Mouse (Mus musculus): Measurements from ENCODE around the gene Epha6.

Epha6 gene

DNA sequence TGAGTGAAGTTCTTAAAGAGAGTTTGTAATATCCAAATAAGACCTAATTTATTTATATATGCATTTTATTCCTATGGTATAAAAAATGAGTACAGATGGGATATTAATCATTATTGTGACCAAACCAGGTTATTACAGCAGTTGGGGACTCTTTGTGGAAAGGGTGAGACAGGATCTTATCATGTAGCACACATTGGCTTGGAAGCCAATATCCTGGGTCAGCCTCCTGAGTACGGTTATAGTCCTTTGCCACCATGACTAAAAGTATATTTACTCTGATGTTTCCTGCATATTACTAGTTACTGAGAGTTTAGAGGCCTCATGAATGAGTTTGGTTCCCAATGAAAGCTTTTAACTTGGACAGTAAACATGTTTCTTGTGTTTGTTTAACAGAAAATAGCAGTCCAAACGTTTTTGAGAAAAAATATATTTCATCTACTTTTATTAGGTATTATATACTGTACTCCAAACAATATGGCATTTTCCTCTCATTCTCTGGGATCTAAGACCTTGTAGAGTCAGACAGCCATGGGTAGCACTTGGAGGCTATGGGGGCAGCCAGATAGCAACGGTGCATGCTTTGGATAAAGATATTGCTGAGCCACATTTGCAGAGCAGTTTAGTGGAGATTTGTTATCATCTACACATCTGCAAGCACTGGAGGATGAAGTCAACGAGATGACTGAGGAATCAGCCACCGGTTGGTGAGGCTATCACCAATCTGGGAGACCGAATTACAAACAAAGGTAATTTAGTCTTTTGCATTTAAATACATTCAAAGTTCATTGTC lies 340.4 kb downstream of the Epha6 start:
- DNase-seq: no peak

DNA sequence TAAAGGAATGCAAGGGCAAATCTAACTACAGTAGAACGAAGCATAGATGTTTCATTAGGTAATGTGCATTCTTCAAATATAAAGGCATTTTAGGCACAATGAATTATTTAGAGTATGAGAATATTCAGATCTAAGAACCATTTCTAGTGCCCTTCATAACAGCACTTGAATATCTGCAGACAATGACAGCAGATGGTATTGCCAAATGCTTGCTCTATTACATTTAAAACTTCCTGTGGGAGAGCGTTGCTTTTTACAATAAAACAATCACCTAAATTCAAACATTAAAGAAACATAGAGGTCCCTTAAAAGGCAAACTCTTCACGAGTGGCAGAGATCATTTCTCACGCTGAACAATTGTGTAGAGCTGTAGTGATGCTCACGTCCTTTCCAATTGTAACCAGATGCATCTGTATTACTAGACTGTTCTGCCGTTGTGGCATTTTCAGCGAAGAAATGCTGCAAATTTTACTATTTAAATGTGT lies 347.1 kb downstream of the Epha6 start:
- DNase-seq: no peak

DNA sequence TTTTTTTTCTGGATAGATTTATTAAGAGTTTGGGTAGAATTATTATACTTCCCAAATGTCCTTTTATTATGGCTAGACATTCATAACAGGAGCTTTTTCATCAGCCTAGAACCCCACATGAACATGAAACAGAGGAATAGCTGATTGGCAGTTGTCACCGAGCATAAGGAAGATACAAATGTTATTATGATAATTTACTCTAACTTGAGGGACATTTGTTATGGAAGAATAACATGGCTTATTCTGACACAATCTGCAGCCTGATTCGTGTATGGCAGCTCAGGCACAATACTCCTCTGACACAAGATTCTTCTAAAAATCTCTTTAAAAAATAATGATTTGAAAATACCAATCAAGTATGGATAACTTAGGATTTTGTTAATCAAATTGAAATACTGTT lies 347.7 kb downstream of the Epha6 start:
- no peak for DNase-seq

DNA sequence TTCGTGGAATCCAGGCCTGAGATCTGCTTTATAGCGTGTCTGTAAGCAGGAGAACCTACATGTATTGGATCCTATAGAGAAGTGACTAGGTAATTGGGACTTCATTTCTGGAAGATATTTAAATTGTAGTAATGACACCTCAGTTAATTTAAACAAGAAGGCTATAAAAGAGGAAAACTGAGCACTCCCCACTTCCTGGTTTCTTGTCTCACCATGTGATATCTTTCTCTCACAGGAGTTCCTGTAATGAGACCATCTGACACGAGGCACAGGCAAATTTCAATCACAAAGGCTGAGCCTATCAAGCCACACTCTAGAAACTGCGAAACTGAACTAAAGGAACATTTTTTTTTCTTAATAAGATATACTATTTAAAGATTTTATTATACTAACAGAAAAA lies 348.3 kb downstream of the Epha6 start:
- DNase-seq: no peak

DNA sequence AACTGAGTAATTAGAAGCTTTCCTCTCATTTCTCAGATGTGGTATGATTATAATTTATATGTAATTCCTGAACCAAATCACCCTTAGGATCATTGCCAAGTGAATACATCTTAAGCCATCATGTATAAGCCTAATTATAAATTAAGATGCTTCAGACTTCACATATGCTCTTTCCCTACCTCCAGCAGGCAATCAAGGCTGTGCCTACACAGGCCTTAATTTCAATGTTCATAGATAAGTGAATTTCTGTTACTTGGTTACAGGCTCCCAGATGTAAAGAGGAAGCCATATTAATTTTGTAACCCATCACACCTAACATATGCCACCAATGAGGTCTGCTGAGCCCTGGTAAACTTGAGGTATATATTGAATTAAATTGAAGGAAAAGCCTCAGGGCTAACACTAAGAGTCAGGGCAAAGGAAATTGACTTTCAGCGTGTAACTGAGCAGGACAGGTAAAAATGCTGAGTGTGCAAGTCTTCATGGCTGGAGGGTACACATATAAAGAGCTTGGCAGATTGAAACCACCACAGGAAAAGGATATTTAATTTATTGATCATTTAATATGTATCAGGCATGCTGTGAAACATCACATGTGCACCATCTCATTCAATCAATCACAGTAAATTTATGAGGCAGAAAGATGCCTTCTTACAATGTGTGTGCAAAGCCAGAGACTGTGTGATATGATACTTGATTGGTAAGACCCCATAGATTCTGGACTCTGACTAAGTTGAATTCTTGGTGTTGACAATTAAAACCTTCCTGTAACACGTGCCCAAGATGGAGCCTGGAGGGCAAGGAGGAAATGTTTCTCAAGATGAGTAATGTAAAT lies 365.8 kb downstream of the Epha6 start:
- DNase-seq: no peak

DNA sequence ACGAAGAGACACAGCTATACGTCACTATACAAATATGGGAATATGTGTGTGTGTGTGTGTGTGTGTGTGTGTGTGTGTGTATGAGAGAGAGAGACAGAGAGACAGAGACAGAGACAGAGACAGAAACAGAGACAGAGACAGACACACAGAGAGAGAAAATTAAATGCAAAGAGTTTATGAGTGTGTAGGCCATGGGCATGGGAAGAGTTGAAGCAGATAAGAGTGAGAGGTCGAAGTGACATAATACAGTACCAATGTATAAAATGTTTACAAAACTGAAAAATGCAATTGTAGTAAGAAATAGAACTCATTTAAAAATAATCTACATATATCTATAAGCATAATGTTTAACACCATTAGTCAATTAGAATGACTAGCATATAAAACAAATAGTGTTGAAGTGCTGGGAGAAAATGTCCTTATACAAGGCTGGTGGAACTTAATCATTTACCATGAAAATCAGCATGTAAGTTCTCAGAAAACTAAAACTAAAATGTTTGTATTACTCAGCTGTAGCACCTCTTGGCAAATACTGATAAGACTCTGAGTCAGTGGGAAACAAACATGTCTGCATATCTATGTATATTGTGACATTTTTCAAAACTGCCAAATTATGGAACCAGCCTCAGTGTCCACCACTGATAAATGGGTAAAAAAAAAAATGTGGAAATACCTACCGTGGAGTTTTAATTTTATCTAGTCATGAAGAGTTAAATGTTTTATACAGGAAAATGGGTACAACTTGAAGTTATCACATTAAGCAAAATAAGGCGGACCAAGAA lies 371.2 kb downstream of the Epha6 start:
- DNase-seq: no peak

DNA sequence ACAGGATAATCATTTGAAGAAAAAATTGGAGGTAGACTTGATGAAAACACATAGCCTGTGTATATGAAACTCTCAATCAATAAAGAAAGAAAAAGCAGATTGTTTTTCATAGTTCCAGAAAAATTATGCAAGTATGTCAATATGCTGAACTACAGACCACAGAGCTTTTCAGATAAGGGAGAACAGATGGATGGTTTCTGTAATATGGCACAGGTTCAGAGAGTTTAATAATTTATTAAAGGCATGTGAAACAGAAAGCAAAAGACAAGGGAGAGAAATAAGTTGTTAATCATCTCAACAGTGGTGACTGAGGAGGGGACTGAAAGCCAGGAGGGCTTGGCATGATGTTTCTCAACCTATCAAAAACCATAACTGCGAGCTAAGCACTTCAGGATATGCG lies 372.3 kb downstream of the Epha6 start:
- no peak for DNase-seq

DNA sequence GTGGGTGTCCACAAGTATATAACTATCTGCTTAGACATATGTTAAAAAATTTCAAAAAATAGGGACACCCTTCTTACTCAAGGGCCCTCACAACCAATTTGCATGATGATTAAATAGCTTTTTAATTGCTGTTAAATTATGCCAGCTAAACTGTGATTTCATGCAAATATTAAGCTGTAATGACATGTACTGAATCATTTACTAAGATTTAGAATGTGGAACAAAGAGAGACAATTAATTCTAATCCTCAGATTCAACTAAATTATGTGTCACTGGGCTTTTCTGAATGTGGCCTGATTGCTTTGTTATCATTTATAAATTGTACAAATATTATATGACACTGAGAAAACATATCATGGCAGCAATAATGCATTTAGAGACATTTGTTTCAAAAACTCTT lies 396.2 kb downstream of the Epha6 start:
- DNase-seq: no peak

DNA sequence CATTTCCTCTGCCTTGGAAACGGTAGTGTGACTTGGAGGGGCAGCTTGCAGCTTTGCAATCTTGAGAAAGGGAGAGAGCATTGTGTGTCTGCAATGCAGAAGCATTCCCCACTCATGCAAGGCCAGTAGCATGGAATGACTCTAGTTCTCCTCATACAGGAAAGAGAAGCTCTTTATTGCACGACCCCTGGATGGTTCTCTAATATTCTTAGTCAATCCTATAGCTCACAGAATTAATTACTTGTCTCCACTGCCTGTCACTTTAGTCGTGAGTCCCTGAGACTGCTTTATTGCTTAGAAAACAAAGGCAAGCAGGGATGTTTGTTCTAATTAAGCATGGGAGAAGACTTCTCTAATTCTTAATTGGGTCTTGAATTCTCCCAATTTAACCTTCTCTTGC lies 429.8 kb downstream of the Epha6 start:
- no peak for DNase-seq

DNA sequence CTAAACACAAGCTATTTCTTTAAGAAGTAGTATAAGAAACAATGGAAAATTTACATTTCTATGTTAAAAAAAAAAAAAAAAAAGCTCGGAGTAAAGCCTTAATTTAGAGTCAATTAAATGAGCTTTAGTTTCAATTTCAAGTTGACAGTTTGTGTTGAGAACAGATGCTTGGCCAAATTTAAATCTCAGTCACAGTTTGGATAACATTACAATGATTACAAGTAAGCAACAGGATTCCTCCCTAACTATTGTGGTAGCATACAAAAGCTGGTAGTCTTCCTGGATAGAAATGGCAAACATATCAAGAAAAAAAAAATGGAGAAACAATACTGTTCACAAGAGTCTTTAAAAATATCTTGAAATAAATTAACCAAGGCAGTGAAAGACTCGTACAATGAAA lies 452.9 kb downstream of the Epha6 start:
- no peak for DNase-seq

DNA sequence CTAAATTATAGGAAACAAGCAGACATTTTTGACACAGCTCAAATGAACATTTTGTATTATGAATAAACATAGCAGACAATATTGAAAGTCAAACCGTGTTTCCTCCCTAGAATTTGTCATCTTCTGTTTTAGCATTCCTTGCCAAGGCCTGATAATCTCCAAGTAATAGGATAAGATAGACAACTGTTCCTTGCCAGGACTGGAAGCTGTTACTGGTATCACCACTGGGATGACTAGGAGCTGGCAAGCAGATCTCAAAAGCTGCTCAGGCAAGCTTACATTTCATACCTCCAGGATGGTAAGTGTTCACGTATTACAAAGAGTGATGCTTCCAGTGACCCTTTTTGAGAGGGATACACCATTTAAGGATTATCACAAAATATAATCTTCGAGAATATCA lies 461.0 kb downstream of the Epha6 start:
- no peak for DNase-seq

DNA sequence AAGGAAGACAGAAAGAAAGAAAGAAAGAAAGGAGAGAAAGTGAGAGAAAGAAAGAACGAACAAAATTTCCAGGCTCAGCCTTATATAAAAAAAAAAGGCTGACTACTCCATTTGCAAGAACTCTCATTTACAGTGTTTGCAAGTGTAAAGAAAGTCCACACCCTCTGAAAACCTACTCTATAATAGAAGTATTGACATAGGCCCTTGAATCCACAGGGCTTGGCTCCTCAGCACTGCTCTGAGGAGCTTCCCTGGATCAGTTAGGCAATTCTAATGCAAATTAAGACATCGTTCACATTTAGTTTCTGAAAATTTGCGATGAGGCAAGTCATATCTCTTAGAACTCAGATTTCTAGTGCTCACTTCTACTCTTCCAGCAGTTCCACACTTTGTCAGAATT lies 483.9 kb downstream of the Epha6 start:
- no peak for DNase-seq

DNA sequence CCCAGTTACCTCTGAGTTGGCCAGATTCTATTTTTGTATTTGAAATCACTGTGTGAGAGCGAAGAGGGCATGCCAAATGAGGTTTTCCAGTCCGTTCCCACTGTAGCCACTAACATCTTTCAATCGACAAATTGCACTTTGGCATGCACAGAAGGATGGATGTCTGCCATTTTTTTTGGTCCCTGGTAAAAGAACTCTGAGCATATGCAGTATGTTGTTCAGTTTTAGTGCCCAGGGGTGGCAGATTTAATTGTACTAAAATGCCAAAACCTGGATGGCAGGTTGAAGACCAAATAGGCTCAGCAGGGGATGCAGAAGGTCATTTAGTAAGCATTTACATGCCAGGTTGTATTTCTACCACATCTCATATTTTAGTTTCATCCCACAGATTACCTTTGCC lies 503.1 kb downstream of the Epha6 start:
- DNase-seq: peak; percentile 26

DNA sequence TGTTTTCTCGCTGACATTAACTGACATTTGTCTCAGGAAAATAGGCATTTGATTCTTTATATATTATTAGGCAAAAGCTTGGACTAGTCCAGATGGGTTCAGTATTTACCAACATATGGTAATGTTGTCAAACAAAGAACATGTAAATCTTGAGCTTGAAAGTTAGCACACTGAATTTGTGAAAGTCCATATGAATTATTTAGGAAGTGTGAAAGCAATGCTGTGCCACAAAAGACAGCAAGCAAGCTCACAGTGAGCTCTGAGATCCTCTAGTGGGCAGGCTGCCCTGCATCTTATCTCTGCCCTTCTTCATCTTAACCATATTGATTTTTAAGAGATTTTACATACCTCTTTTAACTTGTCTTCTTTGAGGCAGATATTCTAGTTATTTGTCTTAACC lies 510.0 kb downstream of the Epha6 start:
- DNase-seq: no peak

DNA sequence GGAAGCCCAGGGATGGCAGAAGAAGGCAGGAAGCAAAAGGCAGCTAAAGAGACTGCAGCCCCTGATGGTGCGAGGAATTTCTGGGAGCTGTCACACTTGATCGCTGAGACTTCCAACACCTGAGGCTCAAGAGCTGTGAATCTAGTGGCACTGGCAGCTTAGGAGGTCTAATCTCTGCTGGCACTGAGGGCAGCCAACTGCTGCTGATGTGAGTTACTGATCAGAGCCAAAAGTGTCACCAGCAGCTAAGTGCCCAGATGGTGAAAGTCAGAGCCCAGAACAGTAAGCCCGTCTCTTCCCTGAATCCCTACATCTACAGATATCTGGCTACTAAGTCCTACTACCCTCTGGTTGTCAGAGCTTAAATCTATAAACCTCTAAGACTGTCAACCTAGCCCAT lies 518.4 kb downstream of the Epha6 start:
- DNase-seq: no peak

DNA sequence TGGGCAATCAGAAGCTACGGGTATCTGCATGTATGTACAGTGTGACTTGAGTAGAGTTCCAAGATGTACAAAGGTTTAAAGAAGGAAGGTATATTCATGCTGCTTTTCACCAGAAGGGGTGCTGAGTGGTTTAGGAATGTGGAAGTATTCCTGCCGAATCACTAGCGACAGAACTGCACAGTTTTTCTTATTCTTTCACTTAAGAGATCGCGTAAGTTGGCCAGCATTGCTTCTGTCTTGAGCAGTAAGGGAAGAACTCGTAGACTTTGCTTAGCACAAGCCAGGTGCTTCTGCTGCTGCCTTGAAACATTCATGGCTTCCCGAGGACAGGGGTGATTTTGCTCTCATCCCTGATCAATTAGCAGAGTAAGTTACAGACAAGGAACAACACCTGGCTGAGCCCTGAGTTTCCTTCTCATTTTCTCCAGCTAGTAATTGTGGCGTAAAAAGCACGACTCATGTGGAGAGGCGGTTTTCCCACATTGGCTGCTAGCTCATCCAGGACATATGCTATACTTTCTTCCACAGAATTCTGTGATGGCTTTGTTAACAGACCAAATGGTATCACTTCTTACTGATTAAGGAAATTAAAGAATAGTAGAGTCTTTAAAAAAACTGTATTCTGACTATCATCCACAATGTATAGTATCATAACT lies 534.7 kb downstream of the Epha6 start:
- no peak for DNase-seq

DNA sequence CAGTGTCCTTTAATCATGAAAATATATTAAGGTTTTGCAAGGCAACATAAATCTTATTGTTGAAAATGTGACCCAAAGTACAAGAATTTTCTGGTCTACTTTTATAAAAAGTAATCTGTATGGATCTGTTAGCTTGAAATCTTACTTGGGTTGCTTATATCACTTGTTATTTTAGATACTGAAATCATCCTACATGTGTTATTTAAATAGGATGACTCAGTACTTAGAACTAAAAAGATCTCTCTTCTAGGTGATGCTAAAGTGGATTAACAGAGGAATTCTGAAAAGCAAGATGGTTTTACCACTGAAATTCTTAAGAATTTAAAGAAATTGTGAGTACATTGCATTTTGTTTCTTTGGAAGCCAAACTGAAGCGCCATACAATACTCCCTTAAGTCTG lies 561.5 kb downstream of the Epha6 start:
- no peak for DNase-seq

DNA sequence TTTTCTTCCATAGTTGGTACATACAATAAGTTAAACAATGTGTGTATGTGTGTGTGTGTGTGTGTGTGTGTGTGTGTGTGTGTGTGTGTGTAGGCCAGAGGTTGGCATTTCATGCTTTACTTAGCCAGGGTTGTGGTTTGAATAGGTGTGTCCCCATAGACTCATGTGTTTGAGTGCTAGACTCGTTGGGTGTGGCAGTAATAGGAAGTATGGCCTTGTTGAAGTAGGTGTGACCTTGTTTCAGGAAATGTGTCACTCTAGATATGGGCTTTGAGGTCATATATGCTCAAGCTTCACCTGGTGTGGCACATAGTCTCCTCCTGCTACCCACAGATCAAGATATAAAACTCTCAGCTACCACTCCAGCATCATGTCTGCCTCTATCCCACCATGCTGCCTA lies 577.0 kb downstream of the Epha6 start:
- DNase-seq: no peak

DNA sequence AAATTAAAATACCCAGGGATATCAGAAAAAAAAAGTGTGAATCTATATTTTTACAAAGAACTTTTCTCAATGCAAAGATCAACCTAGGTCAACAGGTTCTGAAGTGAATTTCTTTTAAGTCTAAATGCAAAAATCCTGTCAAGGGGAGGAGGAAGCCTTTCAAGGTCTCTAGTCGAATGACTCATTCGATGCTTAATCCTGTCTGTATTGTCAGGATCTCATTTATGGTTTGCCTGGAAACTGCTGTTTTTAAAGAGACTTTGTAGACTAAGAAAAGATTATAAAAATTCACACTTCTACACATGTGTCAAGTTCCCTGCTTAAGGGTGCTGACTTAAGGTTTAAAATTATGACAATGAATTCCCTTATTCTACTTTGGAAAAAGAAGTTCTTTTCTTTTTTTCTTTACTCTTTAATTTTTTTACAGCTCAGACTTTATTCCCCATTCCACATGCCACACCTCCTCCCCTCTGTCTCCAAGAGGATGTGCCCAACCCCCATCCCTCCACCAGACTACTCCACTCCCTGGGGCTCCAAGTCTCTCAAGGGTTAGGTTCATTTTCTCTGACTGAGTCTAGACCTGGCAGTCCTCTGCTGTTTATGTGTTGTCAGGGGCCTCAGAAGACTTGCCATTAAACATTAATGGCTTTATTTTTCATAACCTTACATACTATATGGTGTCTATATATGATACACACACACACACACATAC lies 598.3 kb downstream of the Epha6 start:
- no peak for DNase-seq

DNA sequence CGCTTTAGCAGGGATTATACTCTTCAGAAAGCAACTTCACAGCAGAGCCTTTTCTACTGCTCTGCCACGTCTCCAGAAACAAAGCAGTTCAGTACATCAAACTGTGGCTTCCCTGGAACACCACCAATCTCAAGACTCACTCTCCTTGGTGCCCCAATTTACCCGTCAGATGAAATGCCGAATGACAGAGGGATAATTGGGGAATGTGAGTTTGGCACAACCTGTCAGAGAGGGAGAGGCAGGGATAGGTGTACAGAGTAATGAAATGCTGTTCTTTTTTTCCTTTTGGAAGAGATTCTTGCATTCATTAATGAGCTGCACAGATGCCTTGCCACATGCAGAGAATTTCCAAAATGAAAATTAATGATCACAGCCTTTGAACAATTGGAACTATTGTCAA lies 635.5 kb downstream of the Epha6 start:
- no peak for DNase-seq

DNA sequence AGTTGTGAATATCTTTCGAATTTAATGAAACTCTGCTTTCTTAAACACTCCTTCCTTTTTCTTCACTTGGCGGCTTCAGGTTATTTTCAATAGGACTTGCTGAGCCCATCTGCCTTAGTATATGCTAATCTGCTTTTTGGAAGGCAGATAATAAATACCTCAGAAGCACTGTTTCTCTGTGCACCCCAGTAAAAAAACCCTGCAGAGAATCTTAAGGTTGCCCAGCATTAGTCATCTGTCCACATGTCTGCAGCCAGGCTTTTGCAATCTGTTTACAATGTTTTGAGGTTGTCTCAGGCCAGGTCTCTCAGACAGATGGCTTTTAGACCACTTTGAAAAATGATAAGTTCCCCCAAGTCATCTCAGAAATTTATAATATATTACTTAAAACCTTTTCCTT lies 649.6 kb downstream of the Epha6 start:
- DNase-seq: peak; percentile 26

DNA sequence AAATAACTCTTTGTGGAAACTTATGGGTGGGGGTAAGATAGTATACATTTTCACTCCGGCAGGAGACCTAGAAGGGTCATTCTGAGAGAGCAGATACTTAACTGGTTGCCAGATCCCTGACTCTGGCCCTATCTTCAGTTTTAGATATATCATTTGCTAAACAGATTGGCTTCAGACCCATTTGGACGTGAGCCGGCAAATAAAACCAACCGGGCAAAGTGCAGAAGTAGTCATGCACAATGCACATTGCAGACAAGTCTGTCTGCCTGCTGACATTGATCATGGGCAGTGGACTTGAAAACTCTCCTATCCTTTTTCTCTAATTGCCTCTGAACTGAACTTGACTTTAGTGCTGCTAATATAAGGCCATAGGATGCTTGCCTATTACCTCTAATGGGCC lies 681.6 kb downstream of the Epha6 start:
- no peak for DNase-seq
